Mouse (Mus musculus) liver, embryonic 16.5 days (tissue): ENCODE results near the gene Focad. TPM values are rescaled to one million over a fixed set of nuclear protein-coding genes. Genes with fewer than 3 reads are reported as not detected.

Source experiments
- ATAC-seq: fragments of 200-750 bp; cut with Nextera tagmentation; 2 replicates; pipeline ENCODE4 v1.8.0; 2017; ENCODE audit warnings: low read depth, mild to moderate bottlenecking, moderate number of reproducible peaks, moderate library complexity
- H3K27ac ChIP-seq: fragments of 300-500 bp; sonication (generic); 2 replicates; pipeline ENCODE4 v1.5.1; 2014; ENCODE audit warnings: mild to moderate bottlenecking, low read length
- H3K27me3 ChIP-seq: fragments of 300-500 bp; sonication (generic); 2 replicates; pipeline ENCODE4 v1.6.1; 2014; ENCODE audit warnings: low read depth, low read length, mixed read lengths; ENCODE audit not compliant: control insufficient read depth, insufficient read depth
- H3K36me3 ChIP-seq: fragments of 300-500 bp; sonication (generic); 2 replicates; pipeline ENCODE4 v1.6.1; 2014; ENCODE audit warnings: mild to moderate bottlenecking; ENCODE audit not compliant: control insufficient read depth, insufficient read depth
- H3K4me1 ChIP-seq: fragments of 300-500 bp; sonication (generic); 2 replicates; pipeline ENCODE4 v1.6.1; 2014; ENCODE audit warnings: low read depth, low read length, mixed read lengths; ENCODE audit not compliant: control insufficient read depth
- H3K4me2 ChIP-seq: fragments of 300-500 bp; sonication (generic); 2 replicates; pipeline ENCODE4 v1.6.1; 2014; ENCODE audit warnings: low read depth, low read length, mixed read lengths
- H3K4me3 ChIP-seq: fragments of 300-500 bp; sonication (generic); 2 replicates; pipeline ENCODE4 v1.5.1; 2014; ENCODE audit warnings: low read depth, mild to moderate bottlenecking, low read length
- H3K9ac ChIP-seq: fragments of 300-500 bp; sonication (generic); 2 replicates; pipeline ENCODE4 v1.6.1; 2014; ENCODE audit warnings: low read depth, low read length
- H3K9me3 ChIP-seq: fragments of 300-500 bp; sonication (generic); replicated peaks from 2 replicates; pipeline ENCODE4 v1.6.1; 2016; ENCODE audit warnings: low read length; ENCODE audit not compliant: control insufficient read depth
- WGBS: fragments of 180-500 bp; shearing (Covaris S2); extraction: QIAGEN DNeasy Blood & Tissue Kit; methylation state at CpG from one replicate; pipeline ENCODE4 v1.1.7; 2014; ENCODE audit not compliant: insufficient replicate concordance; 5-methylcytosine and 5-hydroxymethylcytosine counted together
- polyA plus RNA-seq: library from polyadenylated mRNA; unstranded; fragments of >200 nt; fragmentation: Nextera tagmentation; extraction: Ambion mirVana; gene quantifications from 2 replicates; pipeline ENCODE4 v1.2.1, GENCODE M21; 2015

The Focad gene
- polyA plus RNA-seq, 1 experiment from 2014 or later: 8.7 TPM

DNA sequence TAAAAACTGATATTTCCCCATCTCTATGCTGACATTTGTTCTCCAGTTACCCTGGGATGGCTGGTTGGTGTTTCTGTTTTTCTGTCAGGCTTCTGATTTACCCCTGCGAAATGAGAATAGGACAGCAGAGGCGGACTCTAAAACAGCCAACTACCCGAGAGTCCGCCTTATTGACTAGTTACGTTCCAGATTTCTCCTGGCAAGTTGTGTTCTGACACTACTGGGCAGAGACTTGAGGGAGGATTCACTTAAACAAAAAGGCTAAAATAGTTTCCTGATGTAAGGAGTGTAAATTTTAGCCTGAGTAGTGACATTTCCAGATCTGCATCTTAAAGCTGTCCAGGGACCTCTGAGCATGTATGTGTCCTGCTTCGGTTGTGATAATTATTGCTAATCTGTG, 308.5 kb downstream of the Focad start:
- H3K4me2 ChIP-seq: no peak overlapping the region
- no peak overlapping the region for H3K9ac ChIP-seq
- ATAC-seq: no peak

DNA sequence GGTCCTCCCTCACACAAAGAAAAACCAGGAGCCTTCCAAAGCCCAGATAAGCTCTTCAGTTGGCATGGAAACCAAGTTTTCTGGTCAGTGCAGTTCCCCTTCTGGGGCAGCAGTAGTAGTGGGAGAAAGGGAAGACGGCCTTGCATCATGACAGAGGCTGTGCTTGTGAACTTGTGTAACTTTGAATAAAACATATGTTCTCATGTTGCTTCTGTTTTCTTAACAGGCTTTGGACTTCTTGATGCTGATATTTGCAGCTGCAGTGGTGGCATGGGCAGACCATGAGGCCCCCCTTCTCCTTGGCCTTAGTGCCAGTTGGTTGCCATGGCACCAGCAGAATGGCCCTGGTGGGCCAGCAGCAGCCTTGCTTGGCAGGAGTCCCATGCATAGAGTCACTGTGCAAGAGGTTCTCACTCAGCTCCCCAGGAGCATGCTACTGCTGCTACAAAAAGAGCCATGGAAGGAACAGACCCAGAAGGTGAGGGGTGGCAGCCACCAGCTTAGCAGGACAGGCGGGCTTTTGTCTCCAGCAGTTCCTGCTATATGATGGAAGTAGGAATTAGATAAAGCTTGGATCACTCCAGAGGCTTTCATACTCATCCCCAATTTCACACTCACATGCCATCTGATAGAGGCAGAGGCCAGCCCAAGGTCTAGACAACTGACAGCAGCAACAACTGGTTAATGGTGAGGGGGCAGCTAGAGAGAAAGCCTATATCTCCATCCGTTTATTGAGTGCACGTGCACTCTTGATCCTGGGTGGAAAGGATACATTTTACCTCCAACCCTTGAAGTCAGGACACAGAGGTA, 312.7 kb downstream of the Focad start:
- H3K27me3 ChIP-seq: no peaks in the 10 kb centered on the region
- WGBS: 78% methylated on average over 4 of the region's 4 CpGs
- no peak overlapping the region for H3K9ac ChIP-seq
- peak overlapping the region; percentile 27; the same call in 1 of the 2 replicates for H3K27ac ChIP-seq
- no peak overlapping the region for H3K4me2 ChIP-seq
- no peaks in the 10 kb centered on the region for H3K4me1 ChIP-seq
- H3K36me3 ChIP-seq: no peaks in the 10 kb centered on the region
- H3K9me3 ChIP-seq: no peaks in the 10 kb centered on the region
- no peak overlapping the region for H3K4me3 ChIP-seq
- ATAC-seq: no peak

More for the DNA sequence above, 308.5 kb downstream of the Focad start:
- no peaks in the 10 kb centered on the region for H3K9me3 ChIP-seq
- H3K27ac ChIP-seq: no peak overlapping the region
- H3K4me1 ChIP-seq: no peaks in the 10 kb centered on the region
- 78% methylated on average over 6 of the region's 6 CpGs for WGBS
- no peaks in the 10 kb centered on the region for H3K27me3 ChIP-seq
- H3K4me3 ChIP-seq: no peak overlapping the region
- no peaks in the 10 kb centered on the region for H3K36me3 ChIP-seq

DNA sequence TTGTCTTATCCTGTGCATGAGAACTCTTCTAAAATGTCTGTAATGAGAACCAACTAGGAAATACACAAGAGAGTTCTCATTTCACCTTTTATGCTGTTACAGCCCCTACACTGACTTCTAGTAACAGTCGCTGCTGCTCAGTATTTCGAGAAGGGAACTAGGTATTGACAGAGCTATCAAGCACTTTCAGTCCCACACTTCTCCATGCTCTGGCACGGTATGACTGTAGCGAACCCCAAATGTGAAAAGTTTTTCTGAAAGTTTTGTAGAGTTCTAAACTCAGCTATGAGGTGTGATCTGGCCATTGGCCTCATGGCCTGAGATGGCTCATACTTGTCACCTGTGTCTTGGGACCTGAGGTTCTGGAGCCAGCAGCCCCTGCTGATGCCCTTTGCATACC, 314.9 kb downstream of the Focad start:
- no peak overlapping the region for H3K9ac ChIP-seq
- no peak overlapping the region for H3K4me2 ChIP-seq
- H3K27me3 ChIP-seq: no peaks in the 10 kb centered on the region
- no peak overlapping the region for H3K4me3 ChIP-seq
- no peaks in the 10 kb centered on the region for H3K9me3 ChIP-seq
- H3K27ac ChIP-seq: no peak overlapping the region
- ATAC-seq: no peak
- 74% methylated on average over 4 of the region's 4 CpGs for WGBS
- H3K36me3 ChIP-seq: no peaks in the 10 kb centered on the region
- no peaks in the 10 kb centered on the region for H3K4me1 ChIP-seq

DNA sequence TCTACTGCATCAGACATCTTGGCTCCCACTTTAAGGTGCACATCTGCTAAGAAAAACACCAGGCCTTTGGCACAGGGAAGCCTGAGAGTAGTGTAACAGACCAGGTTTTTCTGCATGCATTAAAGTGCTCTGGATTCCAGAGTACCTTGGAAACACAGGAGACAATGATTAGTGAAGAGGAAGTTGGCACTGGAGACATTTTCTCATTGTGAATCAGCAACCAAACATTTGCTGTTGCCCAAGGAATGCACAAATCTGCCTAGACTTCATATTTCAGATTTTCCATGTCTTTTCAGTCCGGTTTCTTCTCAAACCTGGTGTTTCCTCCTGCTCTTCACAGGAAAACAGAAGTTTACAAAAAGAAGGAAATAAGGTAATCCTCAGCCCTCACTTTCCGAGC, 317.9 kb downstream of the Focad start:
- Histone ChIP-seq H3K4me1 (no peaks in the 10 kb centered on the region), H3K4me2 (no peak overlapping the region), H3K9me3 (no peaks in the 10 kb centered on the region), H3K4me3 (no peak overlapping the region), H3K27ac (no peak overlapping the region), H3K36me3 (no peaks in the 10 kb centered on the region), H3K27me3 (no peaks in the 10 kb centered on the region), H3K9ac (no peak overlapping the region)
- ATAC-seq: no peak
- WGBS: 56% methylated on average over 2 of the region's 2 CpGs

DNA sequence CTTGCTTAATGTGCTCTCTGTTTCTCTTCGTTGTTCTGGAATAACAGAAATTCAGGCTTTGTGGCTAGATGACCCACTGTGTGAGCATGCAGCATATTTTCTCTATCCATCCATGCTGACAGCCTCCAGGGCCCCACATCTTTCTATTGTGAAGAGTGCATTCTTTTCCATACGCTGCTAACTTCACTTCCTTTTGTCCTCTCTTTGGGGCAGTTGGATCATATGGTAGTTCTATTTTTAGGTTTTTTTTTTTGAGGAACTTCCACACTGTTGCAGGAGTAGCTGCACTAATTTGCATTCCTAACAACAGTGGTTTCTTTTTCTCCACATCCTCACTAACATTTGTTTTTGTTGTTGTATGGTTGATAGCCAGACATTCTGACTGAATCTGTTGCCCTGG, 320.6 kb downstream of the Focad start:
- Histone ChIP-seq H3K4me2 (no peak overlapping the region), H3K4me3 (no peak overlapping the region), H3K27ac (no peak overlapping the region), H3K36me3 (no peaks in the 10 kb centered on the region), H3K9ac (no peak overlapping the region), H3K27me3 (no peaks in the 10 kb centered on the region), H3K4me1 (no peaks in the 10 kb centered on the region), H3K9me3 (no peaks in the 10 kb centered on the region)
- ATAC-seq: no peak
- 27% methylated on average over 2 of the region's 2 CpGs for WGBS

DNA sequence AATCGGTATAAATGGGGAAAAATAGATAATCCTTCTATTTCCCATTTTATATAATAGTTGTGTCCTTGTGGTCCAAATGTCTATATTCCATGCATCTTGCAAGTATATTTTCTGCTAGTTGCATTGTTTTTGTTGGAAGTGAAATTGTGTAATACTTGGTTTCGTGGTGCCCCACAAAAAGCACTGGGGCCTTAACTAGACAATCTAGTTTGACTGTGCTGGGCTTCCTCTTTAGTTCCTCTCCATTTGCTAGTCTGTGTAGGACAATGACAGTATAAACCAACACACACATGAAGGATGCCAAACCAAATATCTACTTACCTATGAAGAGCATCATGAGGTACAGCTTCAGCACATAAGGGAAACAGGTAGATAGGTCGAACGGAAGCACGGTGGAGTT, 324.9 kb downstream of the Focad start:
- Histone ChIP-seq H3K4me2 (no peak overlapping the region), H3K4me3 (no peak overlapping the region), H3K9ac (no peak overlapping the region), H3K4me1 (no peaks in the 10 kb centered on the region), H3K27me3 (no peaks in the 10 kb centered on the region), H3K36me3 (no peaks in the 10 kb centered on the region), H3K9me3 (no peaks in the 10 kb centered on the region), H3K27ac (no peak overlapping the region)
- 73% methylated on average over 5 of the region's 5 CpGs for WGBS
- ATAC-seq: no peak

DNA sequence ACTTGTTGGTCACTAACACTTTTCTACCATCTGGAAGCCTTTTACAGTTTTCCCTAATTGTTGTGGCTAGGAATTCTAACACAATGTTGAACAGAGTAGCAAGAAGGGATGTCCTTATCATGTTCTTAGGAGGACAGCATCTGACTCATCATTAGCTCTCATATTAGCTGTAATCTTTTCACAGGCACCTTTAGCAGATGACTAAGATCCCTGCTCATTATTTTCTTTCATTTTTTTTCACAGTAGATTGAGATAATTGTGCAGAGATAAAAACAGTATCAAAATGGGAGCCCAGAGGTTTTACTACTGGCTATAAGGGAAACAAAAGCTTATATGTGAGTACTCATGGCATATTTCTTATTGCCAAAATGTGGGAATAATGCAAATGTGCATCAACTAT, 330.1 kb downstream of the Focad start:
- H3K4me2 ChIP-seq: no peak overlapping the region
- H3K9ac ChIP-seq: no peak overlapping the region
- H3K27ac ChIP-seq: no peak overlapping the region
- H3K27me3 ChIP-seq: no peaks in the 10 kb centered on the region
- no peaks in the 10 kb centered on the region for H3K4me1 ChIP-seq
- no peaks in the 10 kb centered on the region for H3K36me3 ChIP-seq
- no peak overlapping the region for H3K4me3 ChIP-seq
- H3K9me3 ChIP-seq: no peaks in the 10 kb centered on the region
- ATAC-seq: no peak

DNA sequence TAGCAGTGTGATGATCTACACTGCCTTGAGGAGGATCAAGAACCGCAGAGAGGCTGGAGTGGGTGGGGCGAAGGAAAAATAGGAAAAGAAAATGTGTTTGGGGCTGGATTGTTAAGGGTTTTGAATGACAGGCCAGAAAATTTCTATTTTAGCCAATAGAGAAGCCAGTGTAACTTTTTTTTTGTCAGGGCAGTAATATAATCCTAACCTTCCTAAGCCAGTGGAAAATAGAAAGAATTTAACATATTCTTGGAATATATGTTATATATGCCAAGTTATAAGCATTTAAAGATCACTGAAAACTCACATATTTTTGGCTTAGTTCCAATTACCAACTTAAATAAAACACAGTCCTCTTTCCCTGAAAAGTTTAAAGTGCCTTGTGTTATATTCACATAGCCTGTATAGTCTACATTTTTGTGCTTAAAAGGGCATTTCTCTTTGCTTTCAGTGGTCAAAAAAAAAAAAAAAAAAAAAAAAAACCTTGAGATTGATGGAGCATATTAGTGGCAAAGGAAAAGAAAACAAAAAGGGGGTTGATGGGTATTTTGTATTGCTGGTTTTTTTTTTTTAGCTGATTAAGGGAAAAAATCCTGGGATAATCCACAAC, 333.3 kb downstream of the Focad start:
- ATAC-seq: no peak
- WGBS: 75% methylated on average over 2 of the region's 2 CpGs
- no peak overlapping the region for H3K27ac ChIP-seq
- H3K4me2 ChIP-seq: no peak overlapping the region
- no peaks in the 10 kb centered on the region for H3K27me3 ChIP-seq
- H3K4me3 ChIP-seq: no peak overlapping the region
- H3K9me3 ChIP-seq: no peaks in the 10 kb centered on the region
- H3K36me3 ChIP-seq: no peaks in the 10 kb centered on the region
- H3K9ac ChIP-seq: no peak overlapping the region
- H3K4me1 ChIP-seq: no peaks in the 10 kb centered on the region

DNA sequence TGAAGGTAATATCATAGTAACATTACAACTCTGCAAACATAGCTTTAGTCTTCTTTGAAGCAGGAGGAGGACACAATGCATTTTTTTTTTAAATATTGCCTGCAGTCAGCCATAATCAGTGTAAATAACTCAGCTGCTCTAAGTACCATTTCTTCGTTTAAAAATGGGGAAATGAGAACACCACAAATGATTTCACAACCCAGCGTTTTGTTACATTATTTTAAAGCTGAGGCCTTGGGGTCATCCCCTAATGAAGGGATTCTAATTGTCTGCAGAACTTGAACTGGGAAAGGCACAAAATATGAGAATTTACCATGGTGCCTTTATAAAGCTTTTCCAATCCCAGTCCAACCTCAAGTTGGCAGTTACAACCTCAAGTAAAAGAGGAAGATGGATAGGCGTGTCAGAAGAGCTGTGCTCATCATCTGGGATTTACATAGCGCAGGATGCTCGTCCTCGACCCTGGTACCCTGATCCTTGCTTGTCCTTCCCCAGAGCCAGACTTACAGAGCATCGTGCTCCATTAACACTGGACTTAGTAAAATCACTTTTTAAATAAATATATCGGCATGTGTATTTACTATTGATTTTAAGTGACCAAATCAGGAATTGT, 338.1 kb downstream of the Focad start:
- Histone ChIP-seq H3K27me3 (no peaks in the 10 kb centered on the region), H3K27ac (no peak overlapping the region), H3K9me3 (no peaks in the 10 kb centered on the region), H3K4me3 (no peak overlapping the region), H3K9ac (no peak overlapping the region), H3K36me3 (no peaks in the 10 kb centered on the region), H3K4me2 (no peak overlapping the region), H3K4me1 (no peaks in the 10 kb centered on the region)
- ATAC-seq: no peak
- 55% methylated on average over 8 of the region's 8 CpGs for WGBS
